Mouse (Mus musculus) gastrocnemius, postnatal 36 days (tissue): Measurements from ENCODE around the gene Fcf1. TPM values are rescaled to one million over a fixed set of nuclear protein-coding genes. Genes with fewer than 3 reads are reported as not detected.

Experiments used
- DNase-seq, 2 experiments: peaks; one replicate each; pipeline ENCODE4 v3.0.0; 2022
- intact Hi-C: fragments of 180-260 bp; cut with DNase I; formaldehyde crosslinking; loops from one replicate; pipeline ENCODE4 v1.15.1; 2025
- total RNA-seq, 2 experiments: library from RNA; stranded (reverse); gene quantifications; 2 replicates each; pipeline ENCODE4 v1.2.3; 2021

Fcf1 gene
- total RNA-seq, 2 experiments from 2014 or later: 25.0 to 28.1 TPM

DNA sequence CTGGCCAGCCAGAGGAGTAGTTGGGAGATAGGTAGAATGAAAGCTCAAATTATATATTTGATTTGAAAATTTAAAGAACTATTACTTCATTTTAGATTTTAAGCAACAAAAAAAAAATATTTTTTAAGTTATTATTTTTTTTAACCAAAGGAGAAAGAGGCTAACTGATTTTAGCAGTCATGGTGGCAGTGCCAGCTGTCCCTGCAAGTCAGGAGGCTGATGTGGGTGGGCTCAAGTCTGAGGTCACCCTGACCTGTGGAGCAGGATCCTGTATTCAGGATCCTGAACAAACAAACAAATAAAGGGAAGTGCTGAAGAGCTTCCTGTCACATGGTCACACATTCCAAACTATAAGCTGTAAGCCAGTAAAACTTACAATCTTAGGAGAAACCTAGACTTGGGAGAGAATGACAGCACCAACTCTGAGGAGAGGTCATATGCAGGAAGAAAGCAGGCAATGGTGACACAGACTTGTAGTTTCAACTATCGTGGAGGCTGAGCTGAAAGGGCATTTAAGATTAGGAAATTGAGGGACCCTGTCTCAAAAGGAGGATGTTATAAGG, 11.8 kb upstream of the Fcf1 start:
- intact Hi-C loops: no loop called here
- no peak for DNase-seq

DNA sequence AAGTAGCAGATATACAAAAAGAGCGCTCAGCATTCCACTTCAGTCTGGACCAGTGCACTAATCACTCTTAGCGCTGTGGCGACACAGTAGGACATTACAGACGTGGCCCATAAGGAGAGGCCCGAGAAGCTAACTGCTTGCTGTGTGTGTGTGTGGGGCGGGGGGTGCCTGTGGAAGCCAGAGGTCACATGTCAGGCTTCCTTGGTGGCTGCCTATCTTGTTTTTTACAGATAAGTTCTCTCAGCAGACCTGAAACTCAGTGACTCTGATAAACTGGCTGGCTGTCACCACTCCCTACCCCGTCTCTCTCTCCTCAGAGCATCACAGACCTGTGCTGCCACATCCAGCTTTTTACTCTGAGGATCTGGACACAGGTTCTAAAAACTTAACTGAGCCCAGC, 8.1 kb upstream of the Fcf1 start:
- DNase-seq: no peak
- intact Hi-C loops: no loop called here

DNA sequence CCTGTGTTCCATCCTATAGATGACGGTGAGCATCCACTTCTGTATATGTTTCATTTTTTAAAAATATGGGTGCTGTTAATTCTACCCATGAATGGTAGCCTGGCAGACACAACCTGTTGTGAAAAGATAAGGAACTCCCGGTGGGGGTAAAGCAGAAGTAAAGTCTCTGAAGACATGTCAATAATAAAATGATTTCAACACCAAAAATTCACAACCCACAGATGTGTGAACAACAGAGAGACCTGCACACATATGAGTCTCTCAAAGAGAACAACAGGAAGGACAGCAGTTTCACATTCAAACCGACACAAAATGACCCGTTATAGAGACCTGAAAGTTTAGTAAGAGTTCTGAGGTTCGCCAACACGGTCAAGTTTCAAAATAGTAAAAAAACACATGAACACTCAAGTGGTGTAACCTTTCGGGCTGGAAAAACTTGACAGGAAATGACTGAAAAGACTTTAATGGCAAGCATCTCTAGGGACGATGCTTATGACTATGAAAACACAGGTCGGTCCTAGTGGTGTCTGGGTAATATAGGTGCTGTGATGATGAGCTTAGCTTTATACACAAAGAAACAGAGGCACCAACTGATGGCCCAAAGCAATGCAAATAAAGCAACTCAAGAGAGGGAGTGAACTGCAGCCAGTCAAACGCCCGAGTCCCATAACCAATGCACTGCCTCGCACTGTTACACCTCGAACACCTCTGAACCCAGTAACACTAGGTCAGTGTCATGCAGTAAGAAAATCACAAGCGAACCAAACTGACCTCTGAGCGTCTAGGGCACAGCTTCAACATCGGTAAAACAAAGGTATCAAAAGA, 1.7 kb upstream of the Fcf1 start:
- intact Hi-C loops: no loop called here
- no peak for DNase-seq

DNA sequence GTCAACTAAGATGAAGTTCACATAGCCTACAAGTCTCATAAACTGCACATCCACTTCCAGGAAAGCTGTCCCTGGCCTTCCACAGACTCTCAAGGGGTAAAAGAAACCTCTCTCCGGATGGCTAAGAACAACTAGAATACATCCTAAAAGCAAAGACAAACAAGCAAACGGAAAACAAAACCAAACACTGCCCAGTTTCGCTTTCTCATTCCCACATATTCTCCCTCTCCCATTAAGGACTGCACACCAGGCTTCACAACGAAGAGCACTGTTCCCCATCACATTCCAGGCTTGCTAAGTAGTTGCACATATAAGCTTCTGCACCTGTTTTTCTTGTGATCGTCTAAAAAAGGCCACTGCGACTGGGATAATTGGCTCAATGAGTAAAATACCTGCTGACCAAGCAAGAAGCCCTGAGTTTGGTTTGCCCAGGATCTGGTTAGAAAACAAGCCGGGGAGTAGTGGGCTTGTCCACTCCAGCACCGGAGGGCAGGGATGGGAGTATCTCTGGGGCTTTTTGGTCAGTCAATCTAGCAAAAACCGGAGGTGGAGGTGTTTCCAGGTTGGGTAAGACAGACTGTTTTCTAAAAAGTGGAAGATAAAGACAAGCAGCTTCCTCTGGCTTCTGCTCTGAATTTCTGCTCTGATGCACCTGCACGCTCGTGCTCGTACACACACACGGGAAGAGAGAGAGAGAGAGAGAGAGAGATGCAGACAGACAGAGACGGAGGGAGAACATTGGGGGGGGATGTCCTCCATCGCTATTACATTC, 855 bp upstream of the Fcf1 start:
- no peak for DNase-seq
- intact Hi-C loops: no loop called here

DNA sequence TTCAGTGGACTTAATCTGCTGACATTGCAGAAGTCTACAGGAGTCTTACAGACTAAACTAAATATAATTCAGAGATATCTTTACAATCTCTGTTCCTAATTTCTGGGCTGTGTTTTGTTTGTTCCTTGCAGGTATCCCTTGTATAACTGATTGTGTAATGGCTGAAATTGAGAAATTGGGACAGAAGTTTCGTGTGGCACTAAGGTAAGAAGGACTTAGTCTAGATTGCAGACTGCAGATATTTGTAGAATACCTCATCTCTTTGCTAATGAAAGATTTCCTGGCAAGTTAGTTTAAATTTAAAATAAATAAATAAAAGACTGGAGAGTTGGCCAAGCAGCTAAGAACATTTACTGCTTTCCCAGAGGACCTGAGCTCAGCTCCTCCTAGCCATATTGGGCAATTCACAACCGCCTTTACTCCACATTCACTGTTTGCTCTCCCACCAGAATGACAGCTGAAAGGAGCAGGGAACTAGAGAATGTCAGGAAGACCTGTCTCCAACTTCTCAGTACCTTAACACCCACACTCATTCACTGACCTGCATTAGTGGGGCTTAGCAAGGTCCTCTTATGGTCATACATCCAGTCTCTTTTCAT, 8.7 kb downstream of the Fcf1 start:
- no peak for DNase-seq
- intact Hi-C loops: no loop called here

DNA sequence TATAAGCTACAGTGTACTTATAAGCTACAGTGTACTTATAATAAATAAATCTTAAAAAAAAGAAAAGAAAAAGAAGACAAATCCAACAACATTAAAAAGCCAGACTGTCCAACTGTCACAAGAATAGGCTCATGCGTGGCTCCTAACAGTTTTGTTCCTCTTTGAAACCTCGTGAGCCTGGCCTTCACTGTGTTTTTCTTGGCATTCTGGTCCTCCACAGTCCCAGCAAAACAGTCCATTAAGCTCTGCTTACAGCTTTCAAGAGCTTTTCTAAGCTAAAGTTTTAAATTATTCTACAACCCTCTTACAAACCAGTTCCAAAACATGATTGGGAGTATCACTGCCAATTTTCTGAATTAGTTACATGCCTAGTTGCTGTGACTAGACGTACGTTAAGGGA, 18.8 kb downstream of the Fcf1 start:
- no peak for DNase-seq
- intact Hi-C loops: no loop called here

DNA sequence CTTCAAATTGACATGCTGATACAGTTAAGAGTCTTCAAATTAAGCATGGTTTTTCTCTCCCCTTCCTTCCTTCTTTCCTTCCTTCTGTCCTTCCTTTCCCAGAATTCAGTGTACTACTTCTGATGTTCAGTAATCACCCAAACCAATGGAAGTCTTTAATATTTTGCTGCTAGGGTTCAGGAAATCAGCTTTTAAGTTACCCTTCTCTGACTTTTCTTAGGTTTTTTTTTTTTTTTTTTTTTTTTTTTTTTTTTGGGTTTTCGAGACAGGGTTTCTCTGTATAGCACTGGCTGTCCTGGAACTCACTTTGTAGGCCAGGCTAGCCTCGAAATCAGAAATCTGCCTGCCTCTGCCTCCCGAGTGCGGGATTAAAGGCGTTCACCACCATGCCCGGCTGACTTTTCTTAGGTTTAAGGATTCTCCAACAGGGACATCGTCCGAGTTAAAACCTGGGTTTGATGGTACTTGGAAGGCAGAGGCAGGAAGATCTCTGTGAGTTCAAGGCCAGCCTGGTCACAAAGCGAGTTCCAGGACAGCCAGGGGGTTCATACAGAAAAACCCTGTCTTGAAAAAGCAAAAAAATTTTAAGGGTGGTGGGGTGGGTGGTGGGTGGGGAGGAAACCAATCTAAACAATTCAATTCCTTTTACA, 24.5 kb downstream of the Fcf1 start:
- intact Hi-C loops: no loop called here
- DNase-seq: no peak

DNA sequence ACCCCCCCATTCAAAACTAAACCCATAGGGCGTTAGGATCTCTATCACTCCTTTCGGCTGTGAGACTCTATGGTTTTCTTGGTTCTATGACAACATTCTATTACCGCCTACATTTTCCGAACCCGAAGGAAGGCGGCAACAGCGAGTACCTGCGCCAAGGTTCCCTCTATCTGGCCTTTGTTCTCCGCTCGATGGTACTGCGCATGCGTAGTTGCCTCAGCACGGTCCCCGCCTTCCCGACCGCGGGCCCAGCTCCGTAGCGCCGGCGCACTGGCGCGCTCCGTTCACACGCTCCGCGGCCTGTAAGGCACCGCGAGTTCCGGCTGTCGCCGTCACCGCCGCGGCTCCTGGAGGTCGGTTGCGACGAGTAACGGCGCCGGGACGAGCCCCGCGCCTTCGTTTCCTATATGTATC, 25.4 kb downstream of the Fcf1 start, which contains the start of gene Ylpm1:
Gene Ylpm1, plus strand, starts transcription at position 239 of the 414 bp plus-strand sequence.
- peak; percentile 96 for DNase-seq

DNA sequence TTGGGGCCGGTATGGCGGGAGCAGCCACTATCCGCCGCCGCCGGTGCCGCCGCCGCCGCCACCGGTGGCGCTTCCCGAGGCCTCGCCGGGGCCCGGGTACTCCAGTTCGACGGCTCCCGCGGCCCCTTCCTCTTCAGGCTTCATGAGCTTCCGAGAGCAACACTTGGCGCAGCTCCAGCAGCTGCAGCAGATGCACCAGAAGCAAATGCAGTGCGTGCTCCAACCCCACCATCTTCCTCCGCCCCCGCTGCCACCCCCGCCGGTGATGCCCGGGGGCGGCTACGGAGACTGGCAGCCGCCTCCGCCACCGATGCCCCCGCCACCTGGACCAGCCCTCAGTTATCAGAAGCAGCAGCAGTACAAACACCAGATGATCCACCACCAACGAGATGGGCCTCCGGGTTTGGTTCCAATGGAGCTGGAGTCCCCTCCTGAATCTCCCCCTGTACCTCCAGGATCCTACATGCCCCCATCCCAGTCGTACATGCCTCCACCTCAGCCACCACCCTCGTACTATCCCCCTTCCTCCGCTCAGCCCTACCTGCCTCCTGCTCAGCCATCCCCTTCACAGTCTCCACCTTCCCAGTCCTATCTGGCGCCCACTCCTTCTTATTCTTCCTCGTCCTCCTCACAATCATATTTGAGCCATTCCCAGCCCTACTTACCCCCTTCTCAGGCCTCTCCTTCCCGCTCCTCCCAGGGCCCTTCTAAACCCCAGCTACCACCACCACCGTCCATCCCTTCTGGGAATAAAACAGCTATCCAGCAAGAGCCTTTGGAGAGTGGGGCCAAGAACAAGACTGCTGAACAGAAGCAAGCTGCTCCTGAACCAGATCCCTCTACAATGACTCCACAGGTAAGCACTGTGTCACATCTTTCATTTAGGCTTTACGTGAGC, 26.1 kb downstream of the Fcf1 start:
- DNase-seq: no peak
- intact Hi-C loops: no loop called here

More for the DNA sequence above, 25.4 kb downstream of the Fcf1 start, which contains the start of gene Ylpm1:
- intact Hi-C loops: no loop called here

DNA sequence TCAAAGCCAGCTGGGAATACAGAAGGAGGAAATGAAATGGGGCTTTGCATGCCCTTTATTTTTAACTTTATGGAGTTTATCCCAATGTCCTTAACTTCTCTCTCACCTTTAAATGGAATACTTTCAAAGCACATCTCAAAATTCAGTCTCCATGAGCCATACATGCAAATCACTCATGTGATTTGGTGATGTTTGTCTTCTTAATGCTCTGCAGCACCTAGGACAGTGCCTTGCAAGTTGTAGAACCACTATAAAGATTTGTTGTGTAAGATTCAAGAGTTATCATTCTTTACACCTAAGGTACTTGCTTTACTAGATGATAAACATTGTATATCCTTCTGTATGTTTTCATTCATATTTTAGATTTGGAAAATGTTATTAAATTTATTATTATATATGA, 28.4 kb downstream of the Fcf1 start:
- no peak for DNase-seq
- intact Hi-C loops: no loop called here

DNA sequence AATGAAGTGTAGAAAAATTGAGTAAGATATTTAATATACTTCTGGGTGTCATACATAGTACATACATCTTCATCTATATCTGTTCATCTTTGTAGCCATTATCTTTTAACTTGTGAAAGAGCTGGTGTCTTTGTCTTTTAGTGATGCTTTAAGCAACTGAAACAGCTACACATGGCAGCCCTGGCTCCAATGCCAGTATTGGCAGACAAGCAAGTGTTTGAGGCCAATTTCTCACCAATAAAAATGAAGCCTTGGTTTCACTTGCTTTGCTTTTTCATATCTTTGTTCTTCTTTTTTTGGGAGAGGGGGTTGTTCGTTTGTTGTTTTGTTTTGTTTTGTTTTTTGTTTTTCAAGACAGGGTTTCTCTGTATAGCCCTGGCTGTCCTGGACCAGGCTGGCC, 35.5 kb downstream of the Fcf1 start:
- intact Hi-C loops: no loop called here
- DNase-seq: no peak

DNA sequence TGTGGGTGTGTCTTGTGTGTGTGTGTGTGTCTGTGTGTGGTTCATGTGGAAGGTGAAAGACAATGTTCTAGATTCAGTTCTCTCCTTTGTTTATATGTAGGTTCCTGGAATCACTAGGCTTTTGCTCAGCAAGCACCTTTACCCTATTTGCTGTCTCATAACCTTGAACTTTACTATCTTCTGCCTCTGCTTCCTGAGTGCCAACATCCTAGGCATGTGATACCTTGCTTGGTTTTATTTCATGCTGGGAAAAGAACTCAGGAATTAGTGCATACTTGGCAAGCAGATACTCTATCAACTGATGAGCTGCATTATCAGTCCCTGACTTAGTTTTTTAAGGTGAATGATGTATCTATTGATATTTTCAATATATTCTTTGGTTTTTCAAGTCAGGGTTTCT, 36.3 kb downstream of the Fcf1 start:
- no peak for DNase-seq
- intact Hi-C loops: no loop called here

DNA sequence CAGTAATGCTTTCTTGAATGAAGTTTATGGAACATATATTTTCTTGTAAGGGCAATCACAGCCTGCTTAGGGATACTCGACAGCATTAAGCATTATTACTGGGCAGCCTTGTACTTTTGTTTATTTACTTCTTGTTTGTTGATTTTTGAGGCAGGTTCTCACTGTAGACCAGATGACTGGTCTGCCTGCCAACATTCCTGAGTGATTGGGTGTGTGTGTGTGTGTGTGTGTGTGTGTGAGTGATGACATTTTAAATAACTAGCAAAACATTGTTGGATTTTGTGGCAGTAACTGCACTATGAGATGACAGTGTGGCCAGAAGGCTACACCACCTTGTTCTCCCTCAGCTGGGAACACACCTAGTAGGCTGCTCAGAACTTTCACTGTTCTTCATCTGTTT, 39.1 kb downstream of the Fcf1 start:
- intact Hi-C loops: no loop called here

DNA sequence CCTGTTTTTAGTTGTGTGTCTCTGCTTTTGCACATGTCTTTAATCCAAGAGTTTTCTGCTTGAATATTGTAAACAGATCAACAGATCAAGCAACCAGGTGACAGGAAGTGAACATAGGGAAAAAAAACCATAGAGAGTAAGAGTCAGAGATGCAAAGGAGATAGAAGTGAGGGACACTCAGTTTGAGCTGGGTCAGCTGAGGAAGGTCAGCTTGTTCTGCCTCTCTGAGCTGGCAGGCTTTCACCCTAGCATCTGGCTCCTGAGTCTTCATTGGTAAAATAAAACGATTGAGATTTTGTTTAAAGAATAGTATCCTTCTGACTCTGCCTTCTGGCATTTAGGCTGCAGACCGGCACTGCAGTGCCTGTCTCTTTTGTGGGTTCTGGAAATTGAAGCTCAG, 39.8 kb downstream of the Fcf1 start:
- intact Hi-C loops: no loop called here
- DNase-seq: no peak

More for the DNA sequence above, 39.1 kb downstream of the Fcf1 start:
- no peak for DNase-seq

DNA sequence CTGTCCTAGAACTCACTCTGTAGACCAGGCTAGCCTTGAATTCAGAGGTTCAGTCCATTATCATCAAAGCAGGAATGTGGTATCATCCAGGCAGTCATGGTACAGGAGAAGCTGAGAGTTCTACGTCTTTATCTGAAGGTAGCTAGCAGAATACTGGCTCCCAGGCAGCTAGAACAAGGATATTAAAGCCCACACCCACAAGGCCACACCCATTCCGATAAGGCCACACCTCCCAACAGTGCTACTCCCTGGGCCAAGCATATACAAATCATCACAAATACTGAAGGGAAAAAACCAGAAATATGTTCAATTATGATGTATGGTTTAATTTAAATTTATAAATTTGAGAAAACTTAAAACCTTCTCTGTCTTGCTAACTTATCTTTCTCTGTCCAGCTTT, 41.5 kb downstream of the Fcf1 start:
- no peak for DNase-seq
- intact Hi-C loops: no loop called here

DNA sequence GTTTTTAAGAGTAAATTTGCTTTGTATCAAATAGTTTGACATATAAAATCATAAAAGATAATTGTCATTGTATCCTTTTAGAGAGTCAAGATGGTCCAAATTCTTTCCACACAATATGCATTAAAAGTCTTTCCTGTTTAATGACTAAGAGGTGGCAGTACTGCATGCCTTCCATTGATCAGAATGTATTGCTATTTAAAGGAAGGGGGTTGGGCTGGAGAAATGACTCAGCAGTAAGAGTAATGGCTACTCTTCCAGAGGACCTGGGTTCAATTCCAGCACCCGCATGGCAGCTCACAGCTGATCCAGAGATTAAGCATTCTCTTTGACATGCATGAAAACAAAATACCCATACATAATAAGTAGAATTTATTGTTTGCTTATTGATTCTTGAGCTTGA, 51.4 kb downstream of the Fcf1 start:
- intact Hi-C loops: no loop called here
- no peak for DNase-seq

DNA sequence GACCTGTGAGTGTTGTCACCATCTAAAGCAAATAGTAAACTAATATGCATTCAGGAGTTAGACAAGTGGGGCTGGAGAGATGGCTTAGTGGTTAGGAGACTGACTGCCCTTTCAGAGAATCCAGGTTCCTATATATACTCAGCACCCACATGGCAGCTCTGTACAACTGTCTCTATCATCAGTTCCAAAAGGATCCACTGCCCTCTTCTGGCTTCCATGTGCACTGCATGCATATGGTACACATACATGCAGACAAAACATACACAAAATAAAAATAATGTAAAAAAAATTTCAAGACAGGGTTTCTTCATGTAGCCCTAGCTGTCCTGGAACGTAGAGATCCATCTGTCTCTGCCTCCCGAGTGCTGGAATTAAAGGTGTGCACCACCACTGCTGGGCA, 62.0 kb downstream of the Fcf1 start:
- DNase-seq: no peak
- intact Hi-C loops: loop anchor here (10.0 kb wide), 1 partner anchor 248 kb away; no protein-coding TSS in a partner anchor
